Mouse (Mus musculus): ENCODE results near the gene Epo.

Epo gene

DNA sequence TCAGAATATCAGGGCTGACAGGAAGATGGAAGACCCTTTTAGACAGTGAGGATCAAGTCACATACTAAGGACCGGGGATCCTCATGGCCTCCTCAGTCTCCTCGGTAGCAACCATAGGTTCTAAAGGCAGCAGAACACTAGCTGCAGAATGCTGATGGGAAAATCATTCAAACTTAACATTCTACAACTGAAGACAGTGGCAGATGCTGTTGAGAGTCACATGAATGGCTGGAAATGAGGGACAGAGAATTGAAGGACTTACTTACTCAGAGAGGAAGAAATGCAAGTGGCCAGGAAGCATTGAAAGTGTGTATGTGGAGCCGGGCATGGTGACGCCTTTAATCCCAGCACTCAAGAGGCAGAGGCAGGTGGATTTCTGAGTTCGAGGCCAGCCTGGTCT lies 56.1 kb downstream of the Epo start, which contains the start of gene Zan:
TSS of gene Zan (minus strand) at position 101 of the 400 bp plus-strand sequence.
- no peak for DNase-seq

DNA sequence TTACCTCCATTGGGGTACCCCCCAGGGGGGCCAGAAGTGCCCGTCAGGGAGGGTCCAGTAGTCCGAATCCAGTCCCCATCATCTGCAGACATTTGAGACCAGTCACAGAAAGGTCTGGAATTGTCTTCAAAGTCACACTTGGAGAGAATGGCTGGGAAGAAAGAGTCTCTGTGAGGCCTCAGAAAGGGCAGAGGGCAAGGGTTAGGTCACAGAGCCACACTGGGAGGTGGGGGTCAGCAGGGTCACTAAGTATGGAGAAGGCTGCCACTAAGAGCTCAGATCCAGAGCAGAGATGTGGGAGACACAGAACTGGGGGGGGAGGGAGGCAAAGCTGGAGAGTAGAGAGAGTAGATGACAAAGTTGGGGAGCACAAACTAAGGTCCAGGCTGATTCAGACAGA lies 58.7 kb downstream of the Epo start:
- DNase-seq = no peak

GRCm38 (mm10) chr5:137472252-137472904 lies 60.7 kb downstream of the Epo start:
- no peak for DNase-seq

DNA sequence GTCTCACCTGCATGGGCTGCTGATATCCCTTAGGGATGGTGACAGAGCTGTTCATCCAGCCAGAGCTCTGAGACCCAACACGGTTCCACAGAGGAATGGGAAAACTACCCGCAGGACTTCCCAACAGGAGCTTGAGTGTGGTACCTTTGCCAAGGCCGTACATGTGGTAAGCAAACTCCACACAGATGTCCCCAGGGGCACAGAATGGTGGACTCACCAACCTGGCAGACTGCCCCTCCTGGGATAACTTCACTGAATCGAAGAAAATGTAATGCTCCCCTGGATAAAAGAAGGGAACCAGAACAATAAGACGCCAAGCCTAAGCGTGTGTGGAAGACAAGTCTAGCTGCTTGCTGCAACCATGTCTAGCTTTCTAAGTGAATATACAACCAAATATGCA lies 66.1 kb downstream of the Epo start:
- DNase-seq = no peak

DNA sequence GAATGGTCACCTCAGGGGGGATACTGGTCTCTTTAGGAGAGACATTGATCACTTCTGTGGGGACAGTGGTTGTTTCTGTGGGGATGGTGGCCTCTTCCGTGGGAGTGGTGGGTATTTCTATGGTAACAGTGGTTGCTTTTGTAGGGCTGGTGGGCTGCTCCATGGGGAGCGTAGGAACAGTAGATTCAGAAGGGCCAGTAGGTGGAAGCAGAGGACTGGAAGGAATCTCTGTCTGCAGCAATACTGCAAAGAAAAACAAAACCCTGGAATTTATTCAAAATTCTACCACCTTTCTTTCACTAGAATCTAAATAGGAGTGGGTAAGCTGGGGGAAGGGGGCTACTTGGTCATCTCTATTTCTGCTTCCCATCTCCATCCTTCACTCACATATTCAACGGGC lies 68.0 kb downstream of the Epo start:
- DNase-seq = peak; percentile 26 to 38

GRCm38 (mm10) chr5:137455866-137456591 lies 77.0 kb downstream of the Epo start:
- no peak for DNase-seq

- no peak for DNase-seq
Measured at GRCm38 (mm10) chr5:137455206-137455605, 77.8 kb downstream of the Epo start.

DNA sequence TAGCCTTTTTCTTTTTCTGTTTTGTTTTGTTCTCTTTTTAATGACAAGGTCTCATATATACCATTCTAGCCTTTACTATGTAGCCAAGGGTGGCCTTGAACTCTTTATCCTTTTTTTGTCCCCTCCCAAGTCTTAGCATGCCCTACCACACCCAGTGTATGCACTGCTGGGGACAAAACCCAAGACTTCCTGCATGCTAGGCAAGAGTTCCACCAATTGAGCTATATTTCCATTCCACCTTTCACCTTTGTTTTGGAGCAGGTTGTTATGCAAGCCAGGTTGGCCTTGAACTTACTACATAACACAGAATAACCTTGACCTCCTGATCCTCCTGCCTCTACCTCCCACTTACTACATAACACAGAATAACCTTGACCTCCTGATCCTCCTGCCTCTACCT lies 87.5 kb downstream of the Epo start:
- no peak for DNase-seq

- peak; percentile 59 to 60 for DNase-seq
Measured at GRCm38 (mm10) chr5:137440216-137440855, 92.7 kb downstream of the Epo start.

GRCm38 (mm10) chr5:137433889-137434288 lies 99.2 kb downstream of the Epo start:
- peak; percentile 48 to 62 for DNase-seq
